Mouse (Mus musculus) embryonic fibroblast, embryonic 13.5 days (primary cell): Measurements from ENCODE around the gene Gstp2.

Experiments
- CTCF ChIP-seq: IDR thresholded peaks from 2 replicates; pipeline ENCODE4 v1.5.1; 2011; ENCODE audit warnings: mild to moderate bottlenecking, control low read depth, low read length, moderate library complexity, borderline replicate concordance; ENCODE audit not compliant: insufficient read depth
- POLR2A ChIP-seq: IDR thresholded peaks from 2 replicates; pipeline ENCODE4 v1.6.1; 2011; ENCODE audit warnings: low read depth, mild to moderate bottlenecking, control low read depth, low read length, moderate library complexity

DNA sequence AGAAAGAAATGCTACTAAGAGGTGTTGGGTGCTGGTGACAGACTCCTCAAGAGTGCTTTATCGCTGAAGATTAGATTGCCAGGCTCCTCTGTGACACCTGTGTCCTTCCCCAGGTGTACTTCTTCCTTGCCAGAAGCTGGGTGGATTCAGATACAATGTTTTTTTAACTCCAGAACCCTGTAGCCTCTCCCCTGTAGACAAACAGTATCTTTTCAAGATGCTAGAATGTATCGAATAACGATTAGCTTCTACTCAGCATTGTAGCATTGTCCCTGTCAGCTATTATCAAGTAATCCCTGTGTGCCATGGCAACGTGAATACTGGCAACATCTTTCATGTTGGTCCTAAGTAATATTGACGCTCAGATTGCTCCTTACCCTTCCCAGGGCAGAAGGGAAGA lies 12.1 kb downstream of the Gstp2 start:
- TF ChIP-seq CTCF (no peak), POLR2A (no peak)
